Mouse (Mus musculus) limb, embryonic 15.5 days (tissue): ENCODE data around the gene Hagh. TPM values are rescaled to one million over a fixed set of nuclear protein-coding genes. Genes with fewer than 3 reads are reported as not detected.

Source experiments
- ATAC-seq: fragments of 200-750 bp; cut with Nextera tagmentation; 2 replicates; pipeline ENCODE4 v1.8.0; 2017; ENCODE audit warnings: low read depth, moderate TSS enrichment; ENCODE audit not compliant: insufficient number of reproducible peaks, low FRiP score, low TSS enrichment
- H3K27ac ChIP-seq: fragments of 300-500 bp; sonication (generic); 2 replicates; pipeline ENCODE4 v1.5.1; 2015; ENCODE audit warnings: moderate library complexity, mild to moderate bottlenecking, inconsistent platforms
- H3K27me3 ChIP-seq: fragments of 300-500 bp; sonication (generic); 2 replicates; pipeline ENCODE4 v1.6.1; 2015; ENCODE audit warnings: inconsistent platforms
- H3K36me3 ChIP-seq: fragments of 300-500 bp; sonication (generic); 2 replicates; pipeline ENCODE4 v1.6.1; 2015; ENCODE audit warnings: inconsistent platforms
- H3K4me1 ChIP-seq: fragments of 300-500 bp; sonication (generic); 2 replicates; pipeline ENCODE4 v1.6.1; 2015; ENCODE audit warnings: inconsistent platforms
- H3K4me2 ChIP-seq: fragments of 300-500 bp; sonication (generic); 2 replicates; pipeline ENCODE4 v1.6.1; 2015; ENCODE audit warnings: mild to moderate bottlenecking, inconsistent platforms
- H3K4me3 ChIP-seq: fragments of 300-500 bp; sonication (generic); 2 replicates; pipeline ENCODE4 v1.5.1; 2015; ENCODE audit warnings: mild to moderate bottlenecking, inconsistent platforms
- H3K9ac ChIP-seq: fragments of 300-500 bp; sonication (generic); 2 replicates; pipeline ENCODE4 v1.6.1; 2015; ENCODE audit warnings: inconsistent platforms
- H3K9me3 ChIP-seq: fragments of 300-500 bp; sonication (generic); 2 replicates; pipeline ENCODE4 v1.6.1; 2016; ENCODE audit warnings: inconsistent platforms
- WGBS: fragments of 180-500 bp; shearing (Covaris S2); methylation state at CpG from one replicate; pipeline ENCODE4 v1.1.7; 2015; 5-methylcytosine and 5-hydroxymethylcytosine counted together
- polyA plus RNA-seq: library from polyadenylated mRNA; unstranded; fragments of >200 nt; fragmentation: Nextera tagmentation; extraction: Ambion mirVana; gene quantifications from 2 replicates; pipeline ENCODE4 v1.2.1, GENCODE M21; 2015

Hagh gene
- polyA plus RNA-seq, 1 experiment from 2014 or later = 37.7 TPM

DNA sequence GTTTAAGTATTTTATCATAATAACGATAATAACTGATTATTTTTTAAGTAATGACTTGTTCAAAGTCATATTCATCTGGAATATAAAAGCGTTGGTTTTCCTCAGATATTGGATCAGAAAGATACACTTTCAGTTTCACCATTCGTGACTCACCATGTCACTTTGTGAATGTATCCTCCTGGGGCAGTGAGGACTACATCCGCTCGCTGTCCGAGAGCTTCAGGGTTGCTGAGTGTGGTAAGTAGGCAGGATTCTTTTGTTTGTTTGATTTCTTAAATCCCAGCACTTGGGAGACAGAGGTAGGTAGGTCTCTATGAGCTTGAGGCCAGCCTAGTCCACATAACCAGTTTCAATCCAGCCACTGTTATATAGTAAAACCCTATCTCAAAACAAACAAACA lies 21.8 kb upstream of the Hagh start:
- no peaks in the 10 kb centered on the region for H3K4me1 ChIP-seq
- WGBS = 48% methylated on average over 6 of the region's 6 CpGs
- ATAC-seq = no peak

DNA sequence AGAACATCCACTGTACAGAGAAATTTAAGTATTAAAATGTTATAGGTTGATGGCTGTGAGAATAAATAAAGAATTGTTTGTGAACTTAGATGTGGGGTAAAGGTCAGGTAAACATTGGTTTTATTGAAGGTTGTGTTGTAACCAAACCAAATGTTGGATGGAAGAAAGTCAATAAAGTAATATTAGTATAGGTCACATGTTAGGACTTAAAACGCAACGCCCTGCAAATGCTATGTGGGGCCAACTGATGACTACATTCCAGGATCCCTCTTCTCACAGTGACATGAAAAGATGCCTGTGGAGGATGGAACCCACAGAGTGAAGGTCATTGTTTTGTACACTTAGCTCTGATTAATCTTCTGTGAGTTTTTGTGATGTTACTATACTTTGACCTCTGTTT lies 20.5 kb upstream of the Hagh start:
- Histone ChIP-seq H3K36me3 (no peaks in the 10 kb centered on the region), H3K27ac (no peak overlapping the region), H3K4me3 (no peak overlapping the region), H3K9ac (no peak overlapping the region), H3K27me3 (peaks cover 3% of the 10 kb centered on the region; the same call in 1 of the 2 replicates), H3K4me1 (no peaks in the 10 kb centered on the region), H3K9me3 (no peaks in the 10 kb centered on the region), H3K4me2 (no peak overlapping the region)
- 60% methylated on average over 2 of the region's 2 CpGs for WGBS
- ATAC-seq = no peak

More for the DNA sequence above, 21.8 kb upstream of the Hagh start:
- H3K27me3 ChIP-seq = 0 out of 2 replicates have a peak, but pooled peaks cover 5% of the 10 kb centered on the region
- no peaks in the 10 kb centered on the region for H3K36me3 ChIP-seq
- no peaks in the 10 kb centered on the region for H3K9me3 ChIP-seq
- no peak overlapping the region for H3K9ac ChIP-seq
- H3K4me3 ChIP-seq = no peak overlapping the region
- H3K4me2 ChIP-seq = no peak overlapping the region
- no peak overlapping the region for H3K27ac ChIP-seq

DNA sequence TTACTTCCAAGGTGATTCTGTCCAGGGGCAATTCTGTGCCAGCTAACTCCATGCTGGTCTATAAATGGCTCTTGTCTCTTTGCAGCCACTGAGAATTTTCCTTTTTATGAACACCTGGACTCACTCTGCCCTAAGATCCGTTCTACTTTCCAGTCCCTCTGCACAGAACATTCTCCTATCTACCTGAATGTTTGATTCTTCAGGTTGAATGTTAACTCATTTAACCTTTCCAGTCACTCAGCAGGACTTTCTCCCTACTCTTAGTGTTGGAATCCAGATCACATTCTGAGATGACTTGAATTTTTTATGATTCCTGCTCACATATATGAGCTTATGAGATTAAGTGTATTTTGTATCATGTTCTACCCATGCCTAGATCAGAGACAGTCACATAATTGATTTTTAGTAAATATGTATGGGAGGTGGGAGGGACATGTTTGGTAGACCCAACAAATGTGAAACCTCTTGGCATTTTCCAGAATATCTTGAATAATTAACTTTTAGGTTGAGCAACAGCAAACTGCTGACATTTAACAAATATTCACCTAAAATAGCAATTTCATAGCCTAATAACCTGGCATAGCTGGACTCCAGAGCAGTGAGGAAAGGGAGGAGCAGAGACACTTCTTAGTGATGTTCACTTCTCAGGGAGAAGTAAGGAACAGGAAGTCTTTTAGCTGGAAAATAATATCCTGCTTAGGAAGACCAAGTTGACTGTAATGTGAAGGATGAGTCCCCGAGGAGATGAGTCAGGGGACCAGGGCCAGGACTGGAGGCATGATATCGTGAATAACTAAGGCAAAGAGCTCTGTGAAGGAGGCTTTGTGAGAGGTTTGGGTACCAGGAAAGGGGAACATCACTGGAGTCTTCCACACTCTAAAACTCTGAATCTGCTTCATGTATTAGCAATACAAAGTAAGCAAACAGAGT lies 18.3 kb upstream of the Hagh start:
- peaks cover 8% of the 10 kb centered on the region; the same call in 1 of the 2 replicates for H3K27me3 ChIP-seq
- H3K4me2 ChIP-seq = no peak overlapping the region
- no peaks in the 10 kb centered on the region for H3K4me1 ChIP-seq
- no peak overlapping the region for H3K27ac ChIP-seq
- no peaks in the 10 kb centered on the region for H3K9me3 ChIP-seq
- H3K36me3 ChIP-seq = no peaks in the 10 kb centered on the region
- ATAC-seq = no peak
- no peak overlapping the region for H3K9ac ChIP-seq
- WGBS = 48% methylated on average over 3 of the region's 3 CpGs
- H3K4me3 ChIP-seq = no peak overlapping the region

DNA sequence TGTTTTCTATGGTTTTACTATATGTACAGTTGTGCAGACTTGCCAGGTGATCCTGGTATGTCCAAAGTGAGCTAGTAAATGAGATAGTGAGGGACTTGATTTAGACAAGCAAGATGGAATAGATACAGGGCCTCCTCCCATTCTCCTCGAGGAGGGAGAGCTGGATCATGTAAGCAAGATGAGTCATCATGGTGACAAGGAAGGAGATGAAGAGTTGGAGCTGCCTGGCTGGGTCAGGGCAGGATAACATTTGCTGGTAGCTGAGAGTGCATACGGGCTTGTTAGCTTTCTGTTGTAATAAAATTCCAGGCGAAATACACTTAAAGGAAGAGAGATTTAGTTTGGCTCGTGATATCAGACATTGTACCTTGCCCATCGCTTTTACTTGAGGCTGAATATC lies 398 bp downstream of the Hagh start:
- Histone ChIP-seq H3K4me3 (no peak overlapping the region; the same call in 1 of the 2 replicates), H3K27me3 (peaks cover 22% of the 10 kb centered on the region), H3K4me1 (no peaks in the 10 kb centered on the region), H3K36me3 (no peaks in the 10 kb centered on the region), H3K4me2 (0 out of 2 replicates have a peak overlapping the region, but pooled peaks have one; percentile 7), H3K27ac (peak overlapping the region; percentile 43; the same call in 1 of the 2 replicates), H3K9ac (no peak overlapping the region), H3K9me3 (no peaks in the 10 kb centered on the region)
- WGBS = 55% methylated on average over 5 of the region's 5 CpGs
- no peak for ATAC-seq

DNA sequence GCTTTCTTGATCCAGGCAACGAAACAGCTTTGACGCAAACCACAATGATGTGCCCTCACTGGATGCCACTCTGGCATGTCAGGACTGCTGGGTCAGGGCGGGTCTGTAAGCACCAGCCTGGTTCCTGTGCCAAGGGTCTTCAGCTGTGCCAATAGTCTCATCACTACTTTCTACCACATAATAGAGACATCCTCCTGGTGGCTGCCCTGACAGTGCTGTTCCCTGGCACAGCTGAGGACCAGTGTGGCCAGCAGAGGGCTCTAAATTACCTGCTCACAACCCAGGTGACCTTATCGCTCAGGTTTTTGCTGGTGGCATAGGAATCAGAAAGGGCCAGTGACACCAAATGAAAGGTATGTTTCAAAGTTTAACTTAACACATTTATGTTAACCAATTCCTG lies 1.2 kb downstream of the Hagh start:
- Histone ChIP-seq H3K36me3 (no peaks in the 10 kb centered on the region), H3K27me3 (peaks cover 23% of the 10 kb centered on the region), H3K4me1 (no peaks in the 10 kb centered on the region), H3K27ac (no peak overlapping the region), H3K9me3 (no peaks in the 10 kb centered on the region), H3K4me3 (no peak overlapping the region), H3K4me2 (no peak overlapping the region), H3K9ac (no peak overlapping the region)
- 50% methylated on average over 4 of the region's 4 CpGs for WGBS
- no peak for ATAC-seq

DNA sequence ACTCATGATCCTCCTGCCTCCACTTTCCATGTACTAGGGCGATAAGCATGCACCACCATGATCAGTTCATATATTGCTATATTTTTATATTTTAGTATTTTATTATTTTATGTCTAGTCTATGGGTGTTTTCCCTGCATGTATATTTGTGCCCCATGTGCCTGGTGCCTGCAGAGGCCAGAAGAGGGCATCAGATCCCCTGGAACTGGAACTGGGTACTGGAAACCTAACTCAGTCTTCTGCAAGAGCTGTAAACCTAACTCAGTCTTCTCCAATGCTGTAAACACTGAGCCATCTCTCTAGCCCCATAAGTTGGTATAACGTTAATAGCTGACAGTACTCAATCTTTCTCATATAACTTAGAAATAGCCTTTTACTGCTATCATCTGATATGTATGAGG lies 2.7 kb downstream of the Hagh start:
- no peak overlapping the region for H3K9ac ChIP-seq
- H3K4me3 ChIP-seq = no peak overlapping the region
- 56% methylated on average over 2 of the region's 2 CpGs for WGBS
- H3K4me1 ChIP-seq = no peaks in the 10 kb centered on the region
- no peak for ATAC-seq
- no peak overlapping the region for H3K27ac ChIP-seq
- H3K4me2 ChIP-seq = no peak overlapping the region
- no peaks in the 10 kb centered on the region for H3K9me3 ChIP-seq
- H3K27me3 ChIP-seq = peaks cover 23% of the 10 kb centered on the region
- no peaks in the 10 kb centered on the region for H3K36me3 ChIP-seq

DNA sequence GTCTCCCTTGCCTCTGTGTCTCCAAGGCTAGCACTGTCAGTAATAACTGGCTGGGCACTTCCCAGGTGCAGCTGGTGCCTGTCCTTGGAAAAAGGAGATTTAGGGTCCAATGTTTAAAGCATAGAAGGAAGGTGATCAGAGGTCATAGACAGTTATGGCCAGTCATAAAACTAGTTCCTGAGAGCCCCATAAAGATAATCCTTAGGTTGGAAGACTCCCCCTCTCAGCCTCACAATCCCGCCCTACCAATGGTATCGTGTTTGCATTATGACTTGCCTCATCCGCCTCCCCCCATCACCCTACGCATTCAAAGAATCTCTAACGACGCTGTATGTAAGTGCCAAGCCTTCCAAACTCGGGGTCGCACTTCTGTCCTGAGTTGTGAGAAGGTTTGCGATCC lies 4.6 kb downstream of the Hagh start:
- ATAC-seq = no peak
- no peak overlapping the region for H3K9ac ChIP-seq
- no peak overlapping the region for H3K4me3 ChIP-seq
- no peaks in the 10 kb centered on the region for H3K9me3 ChIP-seq
- H3K27me3 ChIP-seq = peaks cover 23% of the 10 kb centered on the region
- no peak overlapping the region for H3K4me2 ChIP-seq
- no peak overlapping the region for H3K27ac ChIP-seq
- peaks cover 8% of the 10 kb centered on the region; the same call in 1 of the 2 replicates for H3K4me1 ChIP-seq
- 27% methylated on average over 9 of the region's 9 CpGs for WGBS
- no peaks in the 10 kb centered on the region for H3K36me3 ChIP-seq

DNA sequence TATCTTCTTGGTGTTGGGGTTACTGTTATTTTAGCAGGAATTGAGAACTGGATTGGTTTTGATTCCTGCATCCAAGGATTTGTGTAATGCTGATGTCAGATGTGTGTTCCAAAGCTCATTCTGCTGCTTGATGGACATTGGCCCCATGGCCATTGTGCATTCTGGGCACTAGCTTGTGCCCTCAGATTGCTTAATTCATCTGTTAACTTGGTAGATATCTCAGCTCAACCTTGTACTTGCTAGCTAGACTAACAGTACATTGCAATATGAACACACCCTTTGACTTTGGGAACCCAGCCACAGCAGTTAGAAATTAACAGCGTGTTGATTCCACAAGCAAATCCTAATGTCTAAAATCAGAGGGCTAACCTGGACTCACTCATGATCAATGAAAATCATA lies 7.4 kb downstream of the Hagh start:
- Histone ChIP-seq H3K4me3 (no peak overlapping the region), H3K36me3 (no peaks in the 10 kb centered on the region), H3K27me3 (peaks cover 23% of the 10 kb centered on the region), H3K9me3 (no peaks in the 10 kb centered on the region), H3K9ac (no peak overlapping the region), H3K4me2 (no peak overlapping the region), H3K4me1 (peaks cover 18% of the 10 kb centered on the region), H3K27ac (no peak overlapping the region)
- ATAC-seq = no peak
- WGBS = 86% methylated on average over 1 of the region's 1 CpGs

DNA sequence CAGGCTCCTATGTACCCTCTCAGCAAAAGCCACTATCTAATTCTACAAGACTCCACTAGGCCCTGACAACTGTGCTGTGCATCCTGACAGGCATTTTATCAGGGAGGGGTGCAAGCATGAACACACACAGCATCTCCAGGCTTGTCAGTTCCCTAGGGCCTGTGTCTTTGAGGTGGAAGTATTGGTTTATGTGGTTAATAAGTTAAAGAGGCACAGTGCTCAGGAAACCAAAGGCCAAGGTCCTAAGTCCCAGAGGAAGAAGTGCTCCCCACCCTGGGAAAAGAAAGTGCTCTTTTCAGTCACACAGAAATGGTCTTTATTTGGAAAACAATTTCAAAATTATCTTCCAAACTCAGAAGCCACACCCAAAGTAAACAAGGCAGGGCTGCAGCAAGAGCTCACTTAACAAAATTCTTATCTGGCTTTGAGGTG lies 8.7 kb downstream of the Hagh start:
- Histone ChIP-seq H3K9me3 (no peaks in the 10 kb centered on the region), H3K4me1 (peaks cover 18% of the 10 kb centered on the region), H3K4me3 (peak overlapping the region; percentile 95; the same call in 1 of the 2 replicates), H3K9ac (no peak overlapping the region), H3K27me3 (peaks cover 23% of the 10 kb centered on the region), H3K27ac (no peak overlapping the region), H3K4me2 (peak overlapping the region; percentile 92; the same call in 1 of the 2 replicates), H3K36me3 (peaks cover 11% of the 10 kb centered on the region)
- no peak for ATAC-seq

DNA sequence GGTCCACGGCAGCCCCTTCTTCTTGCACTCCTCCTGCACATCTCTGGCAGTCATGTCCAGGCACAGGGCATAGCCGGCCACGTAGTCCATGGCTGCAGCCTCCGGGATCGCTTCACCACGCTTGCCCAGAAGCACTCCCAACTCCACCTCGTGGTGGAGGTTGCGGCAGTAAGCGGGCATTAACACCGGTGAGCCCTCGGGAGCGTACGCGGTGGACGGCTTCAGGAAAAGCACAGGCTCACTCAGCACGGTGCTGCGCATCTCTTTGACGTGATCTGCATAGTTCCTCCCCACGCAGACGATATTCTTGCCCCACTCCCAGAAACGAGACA lies 9.8 kb downstream of the Hagh start:
- no peak for ATAC-seq
- whole genome bisulfite sequencing = under 1% methylated on average over 21 of the region's 21 CpGs
- H3K27ac ChIP-seq = peak overlapping the region; percentile 94

DNA sequence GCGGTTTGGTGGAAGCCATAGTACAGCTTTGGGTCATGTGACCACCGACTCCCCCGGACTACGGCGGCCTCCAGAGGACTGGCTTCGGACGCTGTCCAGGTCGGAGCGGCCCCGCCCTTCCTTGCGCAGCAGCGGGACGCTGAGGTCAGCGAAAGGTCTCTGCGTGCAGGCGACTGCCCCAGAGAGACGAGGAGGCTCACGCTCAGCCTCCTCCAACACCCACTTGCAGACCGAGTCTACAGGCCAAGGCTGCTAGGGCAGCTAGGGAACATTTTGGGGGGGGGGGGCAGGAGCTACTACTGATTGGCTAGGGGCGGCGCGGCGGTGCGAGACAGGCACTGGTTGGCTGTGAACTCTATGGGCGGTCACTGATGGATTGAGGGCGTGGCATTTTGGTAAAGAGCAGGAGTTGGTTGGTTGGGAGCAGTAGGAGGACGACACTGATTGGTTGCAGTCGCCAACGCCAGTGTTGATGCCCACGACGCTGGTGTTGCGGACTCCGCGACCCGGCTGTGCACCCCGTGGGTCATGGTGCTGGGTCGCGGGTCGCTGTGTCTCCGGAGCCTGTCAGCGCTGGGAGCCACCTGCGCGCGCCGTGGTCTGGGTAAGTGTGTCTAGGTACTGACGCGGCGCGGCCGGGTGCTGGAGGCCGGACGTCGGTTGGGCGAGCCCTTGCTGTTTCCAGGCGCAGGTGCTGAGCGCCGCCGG lies 10.3 kb downstream of the Hagh start, which contains the start of gene Fahd1:
Gene Fahd1, minus strand, starts transcription at position 300 of the 708 bp plus-strand sequence.
- peak within 1 kb of the TSS; percentile 94 for H3K27ac ChIP-seq
- H3K9ac ChIP-seq = peak within 1 kb of the TSS; percentile 60
- peaks cover 18% of the 10 kb centered on the region for H3K4me1 ChIP-seq
- H3K4me3 ChIP-seq = peak within 1 kb of the TSS; percentile 95
- H3K9me3 ChIP-seq = no peaks in the 10 kb centered on the region
- peaks cover 12% of the 10 kb centered on the region for H3K27me3 ChIP-seq
- H3K36me3 ChIP-seq = peaks cover 25% of the 10 kb centered on the region
- H3K4me2 ChIP-seq = peak within 1 kb of the TSS; percentile 92
- under 1% methylated on average over 58 of the region's 58 CpGs for WGBS
- peak; percentile 100 for ATAC-seq

More for the DNA sequence above, 9.8 kb downstream of the Hagh start:
- no peaks in the 10 kb centered on the region for H3K9me3 ChIP-seq
- H3K36me3 ChIP-seq = peaks cover 22% of the 10 kb centered on the region
- H3K4me3 ChIP-seq = peak overlapping the region; percentile 95
- peak overlapping the region; percentile 92 for H3K4me2 ChIP-seq
- H3K9ac ChIP-seq = peak overlapping the region; percentile 60
- H3K4me1 ChIP-seq = peaks cover 18% of the 10 kb centered on the region
- peaks cover 15% of the 10 kb centered on the region for H3K27me3 ChIP-seq

DNA sequence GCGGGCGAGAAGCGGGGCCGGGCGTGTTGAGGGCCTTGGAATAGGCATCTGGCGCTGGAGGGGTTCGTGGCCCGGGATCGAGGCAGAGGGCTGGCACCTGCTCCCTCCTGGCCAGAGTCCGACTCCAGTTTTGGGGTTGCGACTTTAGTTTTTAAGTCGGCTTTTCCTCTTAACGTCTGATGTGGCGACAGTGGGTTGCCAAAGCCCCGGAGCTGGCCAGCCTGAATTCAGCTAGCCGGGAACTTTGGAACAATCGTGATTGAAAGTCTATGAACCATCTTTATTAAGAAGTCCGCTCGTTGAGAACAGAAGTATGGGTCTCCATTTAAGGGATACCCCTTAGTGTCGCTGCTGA lies 10.8 kb downstream of the Hagh start:
- peak overlapping the region; percentile 92 for H3K4me2 ChIP-seq
- peak overlapping the region; percentile 53 for H3K9ac ChIP-seq
- peak overlapping the region; percentile 30; the same call in 1 of the 2 replicates for H3K27ac ChIP-seq
- peak overlapping the region; percentile 95 for H3K4me3 ChIP-seq
- ATAC-seq = no peak
- H3K4me1 ChIP-seq = peaks cover 18% of the 10 kb centered on the region
- peaks cover 25% of the 10 kb centered on the region for H3K36me3 ChIP-seq
- 1% methylated on average over 20 of the region's 20 CpGs for WGBS
- peaks cover 10% of the 10 kb centered on the region for H3K27me3 ChIP-seq
- H3K9me3 ChIP-seq = no peaks in the 10 kb centered on the region
